Mouse (Mus musculus): ENCODE results near the gene Fmo3. TPM values are rescaled to one million over a fixed set of nuclear protein-coding genes. Genes with fewer than 3 reads are reported as not detected.

Fmo3 gene
- not detected for polyA plus RNA-seq (2012; fragmentation: generic; extraction: Trizol)

GRCm38 (mm10) chr1:162984428-162984827, at the start of gene Fmo3:
TSS of gene Fmo3 (minus strand) at chr1:162984528.
- Histone ChIP-seq H3K27me3 (ENCODE audit: control insufficient read depth, insufficient read depth, insufficient read length) (no peaks in the 10 kb centered on the region), H3ac (ENCODE audit: control insufficient read depth, insufficient read length) (no peak within 1 kb of the TSS), H3K4me3 (no peak within 1 kb of the TSS), H3K36me3 (ENCODE audit: control insufficient read depth, insufficient read depth) (no peaks in the 10 kb centered on the region), H3K4me2 (ENCODE audit: low read depth) (no peak within 1 kb of the TSS), H3K79me2 (ENCODE audit: control insufficient read depth, insufficient read depth) (no peaks in the 10 kb centered on the region)
- TF ChIP-seq CEBPB (IDR thresholded peaks at IDR 0.05; ENCODE audit: insufficient read depth, poor library complexity, severe bottlenecking), result no peak
- TF ChIP-seq REST (IDR thresholded peaks at IDR 0.05; ENCODE audit: insufficient read depth, insufficient read length), result no peak
- TF ChIP-seq POLR2AphosphoS2 (IDR thresholded peaks at IDR 0.05; ENCODE audit: insufficient read length, low read depth), result no peak
- TF ChIP-seq MYOG (IDR thresholded peaks at IDR 0.05; ENCODE audit: control insufficient read depth in 1 of 3, insufficient read depth in 1 of 3, insufficient read length in 2 of 3, low read depth in 2 of 3), result no peak
- no peak for TF ChIP-seq MAX (IDR thresholded peaks at IDR 0.05; ENCODE audit: low read depth)
- TF ChIP-seq SRF (IDR thresholded peaks at IDR 0.05; ENCODE audit: control insufficient read depth, insufficient read length, low read depth), result no peak
- no peak for TF ChIP-seq POLR2A (IDR thresholded peaks at IDR 0.05; ENCODE audit: insufficient read length, low read depth)
- TF ChIP-seq MYOD1 (IDR thresholded peaks at IDR 0.05; ENCODE audit: control insufficient read depth in 1 of 3, insufficient read length in 2 of 3, low read depth in 2 of 3), result no peak
- TF ChIP-seq USF1 (IDR thresholded peaks at IDR 0.05; ENCODE audit: low read depth), result no peak
- no peak for TF ChIP-seq E2F4 (IDR thresholded peaks at IDR 0.05; ENCODE audit: insufficient read depth)
- no peak for TF ChIP-seq TCF3 (IDR thresholded peaks at IDR 0.05; ENCODE audit: insufficient read length, low read depth)
- TF ChIP-seq TCF12 (IDR thresholded peaks at IDR 0.05; ENCODE audit: insufficient read depth, poor library complexity, severe bottlenecking), result no peak

- no peak overlapping the region for H3K4me2 ChIP-seq (ENCODE audit: low read depth)
- no peaks in the 10 kb centered on the region for H3K36me3 ChIP-seq (ENCODE audit: control insufficient read depth, insufficient read depth)
- no peaks in the 10 kb centered on the region for H3K27me3 ChIP-seq (ENCODE audit: control insufficient read depth, insufficient read depth, insufficient read length)
- H3K4me3 ChIP-seq, result no peak overlapping the region
- H3K79me2 ChIP-seq (ENCODE audit: control insufficient read depth, insufficient read depth), result no peaks in the 10 kb centered on the region
- TF ChIP-seq MYOD1 (IDR thresholded peaks at IDR 0.05; ENCODE audit: control insufficient read depth in 1 of 3, insufficient read length in 2 of 3, low read depth in 2 of 3) (no peak), SRF (IDR thresholded peaks at IDR 0.05; ENCODE audit: control insufficient read depth, insufficient read length, low read depth) (no peak), E2F4 (IDR thresholded peaks at IDR 0.05; ENCODE audit: insufficient read depth) (no peak), CEBPB (IDR thresholded peaks at IDR 0.05; ENCODE audit: insufficient read depth, poor library complexity, severe bottlenecking) (no peak), TCF12 (IDR thresholded peaks at IDR 0.05; ENCODE audit: insufficient read depth, poor library complexity, severe bottlenecking) (no peak), MYOG (IDR thresholded peaks at IDR 0.05; ENCODE audit: control insufficient read depth in 1 of 3, insufficient read depth in 1 of 3, insufficient read length in 2 of 3, low read depth in 2 of 3) (no peak), POLR2AphosphoS2 (IDR thresholded peaks at IDR 0.05; ENCODE audit: insufficient read length, low read depth) (no peak), MAX (IDR thresholded peaks at IDR 0.05; ENCODE audit: low read depth) (no peak), USF1 (IDR thresholded peaks at IDR 0.05; ENCODE audit: low read depth) (no peak), TCF3 (IDR thresholded peaks at IDR 0.05; ENCODE audit: insufficient read length, low read depth) (no peak)
- no peak overlapping the region for H3ac ChIP-seq (ENCODE audit: control insufficient read depth, insufficient read length)
Observed at GRCm38 (mm10) chr1:163023075-163023474, 38.7 kb upstream of the Fmo3 start.

GRCm38 (mm10) chr1:163009220-163009619, 24.9 kb upstream of the Fmo3 start:
- Histone ChIP-seq H3K27me3 (ENCODE audit: control insufficient read depth, insufficient read depth, insufficient read length) (no peaks in the 10 kb centered on the region), H3K4me3 (no peak overlapping the region), H3K79me2 (ENCODE audit: control insufficient read depth, insufficient read depth) (no peaks in the 10 kb centered on the region), H3ac (ENCODE audit: control insufficient read depth, insufficient read length) (no peak overlapping the region), H3K4me2 (ENCODE audit: low read depth) (no peak overlapping the region), H3K36me3 (ENCODE audit: control insufficient read depth, insufficient read depth) (no peaks in the 10 kb centered on the region)
- TF ChIP-seq E2F4 (IDR thresholded peaks at IDR 0.05; ENCODE audit: insufficient read depth), result no peak
- no peak for TF ChIP-seq MAX (IDR thresholded peaks at IDR 0.05; ENCODE audit: low read depth)
- no peak for TF ChIP-seq POLR2A (IDR thresholded peaks at IDR 0.05; ENCODE audit: insufficient read length, low read depth)
- TF ChIP-seq USF1 (IDR thresholded peaks at IDR 0.05; ENCODE audit: low read depth), result no peak
- no peak for TF ChIP-seq REST (IDR thresholded peaks at IDR 0.05; ENCODE audit: insufficient read depth, insufficient read length)
- TF ChIP-seq TCF3 (IDR thresholded peaks at IDR 0.05; ENCODE audit: insufficient read length, low read depth), result no peak
- TF ChIP-seq MYOG (IDR thresholded peaks at IDR 0.05; ENCODE audit: control insufficient read depth in 1 of 3, insufficient read depth in 1 of 3, insufficient read length in 2 of 3, low read depth in 2 of 3), result no peak
- no peak for TF ChIP-seq CEBPB (IDR thresholded peaks at IDR 0.05; ENCODE audit: insufficient read depth, poor library complexity, severe bottlenecking)
- no peak for TF ChIP-seq MYOD1 (IDR thresholded peaks at IDR 0.05; ENCODE audit: control insufficient read depth in 1 of 3, insufficient read length in 2 of 3, low read depth in 2 of 3)
- no peak for TF ChIP-seq TCF12 (IDR thresholded peaks at IDR 0.05; ENCODE audit: insufficient read depth, poor library complexity, severe bottlenecking)
- no peak for TF ChIP-seq SRF (IDR thresholded peaks at IDR 0.05; ENCODE audit: control insufficient read depth, insufficient read length, low read depth)
- no peak for TF ChIP-seq POLR2AphosphoS2 (IDR thresholded peaks at IDR 0.05; ENCODE audit: insufficient read length, low read depth)

GRCm38 (mm10) chr1:163003496-163003895, 19.2 kb upstream of the Fmo3 start:
- no peak overlapping the region for H3K4me2 ChIP-seq (ENCODE audit: low read depth)
- H3ac ChIP-seq (ENCODE audit: control insufficient read depth, insufficient read length), result no peak overlapping the region
- H3K36me3 ChIP-seq (ENCODE audit: control insufficient read depth, insufficient read depth), result no peaks in the 10 kb centered on the region
- TF ChIP-seq POLR2AphosphoS2 (IDR thresholded peaks at IDR 0.05; ENCODE audit: insufficient read length, low read depth) (no peak), MYOG (IDR thresholded peaks at IDR 0.05; ENCODE audit: control insufficient read depth in 1 of 3, insufficient read depth in 1 of 3, insufficient read length in 2 of 3, low read depth in 2 of 3) (no peak), MAX (IDR thresholded peaks at IDR 0.05; ENCODE audit: low read depth) (no peak), REST (IDR thresholded peaks at IDR 0.05; ENCODE audit: insufficient read depth, insufficient read length) (no peak), TCF3 (IDR thresholded peaks at IDR 0.05; ENCODE audit: insufficient read length, low read depth) (no peak), USF1 (IDR thresholded peaks at IDR 0.05; ENCODE audit: low read depth) (no peak), CEBPB (IDR thresholded peaks at IDR 0.05; ENCODE audit: insufficient read depth, poor library complexity, severe bottlenecking) (no peak), POLR2A (IDR thresholded peaks at IDR 0.05; ENCODE audit: insufficient read length, low read depth) (no peak), TCF12 (IDR thresholded peaks at IDR 0.05; ENCODE audit: insufficient read depth, poor library complexity, severe bottlenecking) (no peak), E2F4 (IDR thresholded peaks at IDR 0.05; ENCODE audit: insufficient read depth) (no peak), MYOD1 (IDR thresholded peaks at IDR 0.05; ENCODE audit: control insufficient read depth in 1 of 3, insufficient read length in 2 of 3, low read depth in 2 of 3) (no peak)
- H3K79me2 ChIP-seq (ENCODE audit: control insufficient read depth, insufficient read depth), result no peaks in the 10 kb centered on the region
- no peak overlapping the region for H3K4me3 ChIP-seq
- H3K27me3 ChIP-seq (ENCODE audit: control insufficient read depth, insufficient read depth, insufficient read length), result no peaks in the 10 kb centered on the region

Measured in myocyte (in vitro differentiated cells).